Mouse (Mus musculus) testis, adult 2 months (tissue): Measurements from ENCODE around the gene Ppm1l. TPM values are rescaled to one million over a fixed set of nuclear protein-coding genes. Genes with fewer than 3 reads are reported as not detected.

Source experiments
- H3K27ac ChIP-seq: fragments of 200-500 bp; 2 replicates; pipeline ENCODE4 v1.5.1; 2012; ENCODE audit warnings: low read depth, low read length; ENCODE audit not compliant: control insufficient read depth, insufficient read depth
- H3K27me3 ChIP-seq: fragments of 200-500 bp; 2 replicates; pipeline ENCODE4 v1.6.1; 2012; ENCODE audit warnings: mild to moderate bottlenecking, low read length, moderate library complexity; ENCODE audit not compliant: control insufficient read depth, insufficient read depth
- H3K36me3 ChIP-seq: fragments of 200-500 bp; 2 replicates; pipeline ENCODE4 v1.6.1; 2012; ENCODE audit warnings: mild to moderate bottlenecking, low read length; ENCODE audit not compliant: control insufficient read depth, insufficient read depth
- H3K4me1 ChIP-seq: fragments of 200-500 bp; 2 replicates; pipeline ENCODE4 v1.6.1; 2012; ENCODE audit warnings: low read length; ENCODE audit not compliant: control insufficient read depth, insufficient read depth
- H3K4me3 ChIP-seq: fragments of 200-500 bp; 2 replicates; pipeline ENCODE4 v1.5.1; 2012; ENCODE audit warnings: low read depth, mild to moderate bottlenecking, low read length, moderate library complexity, mixed read lengths; ENCODE audit not compliant: control insufficient read depth
- CTCF ChIP-seq: fragments of 200-500 bp; IDR thresholded peaks from 2 replicates; pipeline ENCODE4 v1.5.1; 2012; ENCODE audit warnings: low read depth, mild to moderate bottlenecking, inconsistent platforms, low read length, moderate library complexity; ENCODE audit not compliant: control insufficient read depth, insufficient read depth, insufficient replicate concordance
- POLR2A ChIP-seq: fragments of 200-500 bp; IDR thresholded peaks from 2 replicates; pipeline ENCODE4 v1.6.1; 2012; ENCODE audit warnings: low read depth, mild to moderate bottlenecking, inconsistent platforms, low read length, moderate library complexity; ENCODE audit not compliant: control insufficient read depth
- polyA plus RNA-seq: library from polyadenylated mRNA; depleted of rRNA; stranded (reverse); fragments of >200 nt; gene quantifications from 2 replicates; pipeline ENCODE4 v1.2.3, GENCODE M21; 2012

Gene Ppm1l
- polyA plus RNA-seq, 1 experiment, result 2.2 TPM

- no peaks in the 10 kb centered on the region for H3K36me3 ChIP-seq
- no peaks in the 10 kb centered on the region for H3K27me3 ChIP-seq
- no peak overlapping the region for H3K4me3 ChIP-seq
- H3K4me1 ChIP-seq, result no peaks in the 10 kb centered on the region
- no peak for TF ChIP-seq POLR2A
- TF ChIP-seq CTCF, result no peak
- no peak overlapping the region for H3K27ac ChIP-seq
These were observed 124.1 kb downstream of the Ppm1l start for GRCm38 (mm10) chr3:69440761-69441160.

GRCm38 (mm10) chr3:69446989-69447388, 130.3 kb downstream of the Ppm1l start:
- Histone ChIP-seq H3K36me3 (no peaks in the 10 kb centered on the region), H3K27ac (no peak overlapping the region), H3K4me3 (no peak overlapping the region), H3K4me1 (no peaks in the 10 kb centered on the region), H3K27me3 (no peaks in the 10 kb centered on the region)
- no peak for TF ChIP-seq POLR2A

- Histone ChIP-seq H3K27me3 (no peaks in the 10 kb centered on the region), H3K4me3 (no peak overlapping the region), H3K27ac (no peak overlapping the region), H3K4me1 (no peaks in the 10 kb centered on the region), H3K36me3 (no peaks in the 10 kb centered on the region)
- TF ChIP-seq CTCF (no peak), POLR2A (no peak)
These were observed 132.4 kb downstream of the Ppm1l start for GRCm38 (mm10) chr3:69449041-69449440.

- no peaks in the 10 kb centered on the region for H3K27me3 ChIP-seq
- H3K4me3 ChIP-seq, result no peak overlapping the region
- H3K36me3 ChIP-seq, result no peaks in the 10 kb centered on the region
- TF ChIP-seq CTCF (no peak), POLR2A (no peak)
- no peak overlapping the region for H3K27ac ChIP-seq
- H3K4me1 ChIP-seq, result no peaks in the 10 kb centered on the region
These were observed 137.7 kb downstream of the Ppm1l start for GRCm38 (mm10) chr3:69454330-69454729.

- Histone ChIP-seq H3K4me3 (no peak overlapping the region), H3K27ac (no peak overlapping the region), H3K36me3 (no peaks in the 10 kb centered on the region), H3K4me1 (no peaks in the 10 kb centered on the region), H3K27me3 (no peaks in the 10 kb centered on the region)
- TF ChIP-seq POLR2A, result no peak
- TF ChIP-seq CTCF, result no peak
These were observed 139.4 kb downstream of the Ppm1l start for GRCm38 (mm10) chr3:69456071-69456470.

- no peak overlapping the region for H3K4me3 ChIP-seq
- no peak overlapping the region for H3K27ac ChIP-seq
- no peaks in the 10 kb centered on the region; the same call in 1 of the 2 replicates for H3K4me1 ChIP-seq
- H3K27me3 ChIP-seq, result no peaks in the 10 kb centered on the region
- TF ChIP-seq CTCF, result no peak
- TF ChIP-seq POLR2A, result no peak
- no peaks in the 10 kb centered on the region for H3K36me3 ChIP-seq
These were observed 142.1 kb downstream of the Ppm1l start for GRCm38 (mm10) chr3:69458756-69459155.

- Histone ChIP-seq H3K27me3 (no peaks in the 10 kb centered on the region), H3K4me1 (no peaks in the 10 kb centered on the region; the same call in 1 of the 2 replicates), H3K27ac (no peak overlapping the region), H3K4me3 (peak overlapping the region; percentile 77), H3K36me3 (no peaks in the 10 kb centered on the region)
- TF ChIP-seq POLR2A (no peak), CTCF (no peak)
These were observed 145.3 kb downstream of the Ppm1l start for GRCm38 (mm10) chr3:69461956-69462355.

GRCm38 (mm10) chr3:69465751-69466150, 149.1 kb downstream of the Ppm1l start:
- Histone ChIP-seq H3K27ac (no peak overlapping the region), H3K4me1 (no peaks in the 10 kb centered on the region; the same call in 1 of the 2 replicates), H3K36me3 (no peaks in the 10 kb centered on the region), H3K27me3 (no peaks in the 10 kb centered on the region), H3K4me3 (no peak overlapping the region)
- no peak for TF ChIP-seq POLR2A
- TF ChIP-seq CTCF, result no peak
